In the genomic region with DNA sequence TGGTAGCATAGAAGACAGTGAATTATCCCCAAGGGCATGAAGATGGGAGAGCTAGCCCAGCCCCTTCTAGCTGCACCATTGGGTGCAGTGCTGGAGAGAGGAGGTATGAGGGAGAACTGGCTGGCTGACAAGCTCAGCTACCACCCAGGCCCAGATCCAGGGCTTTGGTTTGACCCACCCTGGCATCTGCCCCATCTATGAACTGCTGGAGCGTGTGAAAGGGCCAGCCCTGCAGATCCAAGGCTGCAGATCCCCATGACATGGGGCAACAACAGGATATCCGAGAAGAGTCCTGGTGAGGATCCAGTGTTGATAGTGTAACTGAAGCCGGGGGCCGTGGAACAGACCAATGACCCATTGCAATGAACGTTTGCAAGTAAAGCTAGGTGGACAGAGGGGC, we compare ENCODE assay signal across 28 mouse cellular contexts.
DNase-seq lines count a peak whose midpoint lies in the region; ATAC-seq and TF ChIP-seq lines count a peak whose summit lies in the region.
"Had no signal": no experiment of that assay in that cellular context is flagged by ENCODE, and none has a peak within 500 bp of the region (broad histone marks: within the 10 kb centered on the region; RNA-seq: fewer than 3 reads in every experiment).

No protein-coding gene starts in this region.

- 0 out of 2 replicates have a peak, but pooled peaks have one; percentile 27 for ATAC-seq in hindbrain, postnatal 0 days
- no peak for ATAC-seq in hindbrain, embryonic 12.5 days (ENCODE audit: low FRiP score)
- peak; percentile 90 for ATAC-seq in kidney, embryonic 16.5 days (ENCODE audit: low FRiP score, low TSS enrichment)
- ATAC-seq in neural tube, embryonic 15.5 days (ENCODE audit: low FRiP score) = no peak
- ATAC-seq: forebrain, embryonic 13.5 days; forebrain, embryonic 16.5 days; Patski had no signal

- 66% methylated on average over 5 of the region's 5 CpGs for WGBS in hindbrain, postnatal 0 days
- 71% methylated on average over 5 of the region's 5 CpGs for WGBS in hindbrain, embryonic 12.5 days
- WGBS in kidney, embryonic 16.5 days = 17% methylated on average over 5 of the region's 5 CpGs
- 83% methylated on average over 5 of the region's 5 CpGs for WGBS in neural tube, embryonic 15.5 days

- H3K4me2 ChIP-seq in hindbrain, postnatal 0 days (ENCODE audit: low read depth, low read length) = no peak overlapping the region
- H3K4me2 ChIP-seq in hindbrain, embryonic 12.5 days (replicated peaks) = no peak overlapping the region
- H3K4me2 ChIP-seq in kidney, embryonic 16.5 days (replicated peaks; ENCODE audit: low read depth, low read length) = no peak overlapping the region
- H3K4me2 ChIP-seq in neural tube, embryonic 15.5 days = no peak overlapping the region
- H3K4me2 ChIP-seq: forebrain, embryonic 13.5 days; heart, embryonic 12.5 days; heart, embryonic 15.5 days; hindbrain, embryonic 14.5 days had no signal

- no peaks in the 10 kb centered on the region for H3K27me3 ChIP-seq in hindbrain, postnatal 0 days (ENCODE audit: insufficient read depth, low read length)
- no peaks in the 10 kb centered on the region for H3K27me3 ChIP-seq in hindbrain, embryonic 12.5 days
- H3K27me3 ChIP-seq in kidney, embryonic 16.5 days (ENCODE audit: insufficient read depth, low read length) = no peaks in the 10 kb centered on the region
- no peaks in the 10 kb centered on the region for H3K27me3 ChIP-seq in neural tube, embryonic 15.5 days (replicated peaks)
- H3K27me3 ChIP-seq: CH12.LX; forebrain, embryonic 13.5 days; heart, embryonic 12.5 days; heart, embryonic 15.5 days; Patski had no signal

- no peak for TF ChIP-seq CTCF in hindbrain, postnatal 0 days (IDR thresholded peaks at IDR 0.05; ENCODE audit: low read depth)

- H3K4me3 ChIP-seq in hindbrain, postnatal 0 days (ENCODE audit: low read length) = no peak overlapping the region
- H3K4me3 ChIP-seq in hindbrain, embryonic 12.5 days = no peak overlapping the region
- no peak overlapping the region for H3K4me3 ChIP-seq in kidney, embryonic 16.5 days (ENCODE audit: low read length)
- H3K4me3 ChIP-seq in neural tube, embryonic 15.5 days (replicated peaks) = no peak overlapping the region
- H3K4me3 ChIP-seq: forebrain, embryonic 10.5 days; forebrain, embryonic 13.5 days; heart, embryonic 12.5 days; heart, embryonic 15.5 days; hindbrain, embryonic 10.5 days had no signal

- H3K9ac ChIP-seq in hindbrain, postnatal 0 days (replicated peaks; ENCODE audit: low read length) = no peak overlapping the region
- no peak overlapping the region for H3K9ac ChIP-seq in hindbrain, embryonic 12.5 days
- no peak overlapping the region for H3K9ac ChIP-seq in kidney, embryonic 16.5 days (replicated peaks; ENCODE audit: low read length)
- H3K9ac ChIP-seq in neural tube, embryonic 15.5 days (replicated peaks) = no peak overlapping the region
- H3K9ac ChIP-seq: forebrain, embryonic 13.5 days; heart, embryonic 12.5 days; heart, embryonic 15.5 days; hindbrain, embryonic 14.5 days had no signal

- H3K27ac ChIP-seq in hindbrain, postnatal 0 days = no peak overlapping the region
- H3K27ac ChIP-seq in hindbrain, embryonic 12.5 days = no peak overlapping the region
- H3K27ac ChIP-seq in kidney, embryonic 16.5 days (ENCODE audit: low read length) = no peak overlapping the region
- H3K27ac ChIP-seq in neural tube, embryonic 15.5 days (replicated peaks) = no peak overlapping the region
- H3K27ac ChIP-seq: forebrain, embryonic 10.5 days; forebrain, embryonic 13.5 days; heart, embryonic 15.5 days; hindbrain, embryonic 10.5 days; hindbrain, embryonic 14.5 days had no signal

- H3K36me3 ChIP-seq in hindbrain, postnatal 0 days (ENCODE audit: insufficient read depth, low read length) = no peaks in the 10 kb centered on the region
- H3K36me3 ChIP-seq in hindbrain, embryonic 12.5 days = no peaks in the 10 kb centered on the region
- H3K36me3 ChIP-seq in kidney, embryonic 16.5 days (ENCODE audit: insufficient read depth, low read length) = no peaks in the 10 kb centered on the region
- H3K36me3 ChIP-seq in neural tube, embryonic 15.5 days = no peaks in the 10 kb centered on the region
- H3K36me3 ChIP-seq: forebrain, embryonic 10.5 days; G1E; heart, embryonic 12.5 days; heart, embryonic 15.5 days; hindbrain, embryonic 10.5 days had no signal

- H3K9me3 ChIP-seq in hindbrain, postnatal 0 days (ENCODE audit: low read length) = no peaks in the 10 kb centered on the region
- no peaks in the 10 kb centered on the region for H3K9me3 ChIP-seq in hindbrain, embryonic 12.5 days (replicated peaks)
- H3K9me3 ChIP-seq in kidney, embryonic 16.5 days (ENCODE audit: low read length) = no peaks in the 10 kb centered on the region
- H3K9me3 ChIP-seq in neural tube, embryonic 15.5 days (replicated peaks) = no peaks in the 10 kb centered on the region
- H3K9me3 ChIP-seq: forebrain, embryonic 13.5 days; G1E; heart, embryonic 12.5 days; heart, embryonic 15.5 days; hindbrain, embryonic 10.5 days had no signal

- peak; percentile 12 for DNase-seq in embryo, embryonic 10 days (ENCODE audit: low spot score)
- no peak for DNase-seq in embryo, embryonic 10.5 days (ENCODE audit: low spot score)
- DNase-seq in hindbrain, postnatal 0 days (ENCODE audit: low spot score) = no peak
- no peak for DNase-seq in kidney, postnatal 36 days
- DNase-seq in neural tube, embryonic 10.5 days (ENCODE audit: extremely low spot score, low spot score) = peak; percentile 15
- DNase-seq: adrenal gland, postnatal 10 days; adrenal gland, postnatal 36 days; B cell, adult 2 months; cerebellum, adult 2 months; cerebellum, adult 9-11 months; cerebellum, postnatal 36 days; gastrocnemius, postnatal 10 days; gastrocnemius, postnatal 36 days; heart, postnatal 10 days; heart, postnatal 36 days had no signal

- no peaks in the 10 kb centered on the region for H3K4me1 ChIP-seq in hindbrain, postnatal 0 days (ENCODE audit: insufficient read depth, low read length)
- H3K4me1 ChIP-seq in hindbrain, embryonic 12.5 days = no peaks in the 10 kb centered on the region
- H3K4me1 ChIP-seq in kidney, embryonic 16.5 days (ENCODE audit: insufficient read depth, low read length) = peaks cover 14% of the 10 kb centered on the region
- no peaks in the 10 kb centered on the region for H3K4me1 ChIP-seq in neural tube, embryonic 15.5 days
- H3K4me1 ChIP-seq: forebrain, embryonic 10.5 days; forebrain, embryonic 13.5 days; hindbrain, embryonic 10.5 days had no signal

Comparison
In these comparisons a context has a peak if more than half of its experiments do, and no peak if none do; other contexts are left out.
1. DNase-seq: peak in embryo, embryonic 10 days (single experiment) and neural tube, embryonic 10.5 days (single experiment); none in embryo, embryonic 10.5 days (single experiment), hindbrain, postnatal 0 days (single experiment) and kidney, postnatal 36 days (0 of 2).
2. ATAC-seq: peak in hindbrain, postnatal 0 days (single experiment) and kidney, embryonic 16.5 days (single experiment); none in hindbrain, embryonic 12.5 days (single experiment) and neural tube, embryonic 15.5 days (single experiment).